Comparison of ENCODE assay signal across 9 mouse cellular contexts in the genomic region with DNA sequence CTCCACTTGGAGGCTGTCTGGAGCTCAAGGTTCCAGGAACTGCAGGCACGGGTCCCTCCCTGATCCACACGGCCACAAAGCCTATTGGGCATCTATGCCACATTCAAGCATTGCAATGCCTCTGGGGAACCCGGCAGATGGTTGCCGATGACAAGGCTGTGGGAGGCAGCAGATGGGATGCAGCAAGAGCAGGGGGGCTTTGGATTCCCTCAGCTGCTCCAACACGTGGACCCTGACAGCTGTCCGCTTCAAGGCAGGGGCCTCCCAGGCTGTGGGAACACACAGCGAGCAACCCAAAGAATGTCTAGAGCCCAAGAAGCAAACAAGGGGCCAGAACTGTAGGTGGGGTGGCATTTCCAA.
DNase-seq lines count a peak whose midpoint lies in the region; TF ChIP-seq lines count a peak whose summit lies in the region.
"Had no signal": no experiment of that assay in that cellular context is flagged by ENCODE, and none has a peak within 500 bp of the region (broad histone marks: within the 10 kb centered on the region; RNA-seq: fewer than 3 reads in every experiment).

No protein-coding gene starts in this region.

- no peaks in the 10 kb centered on the region for H3K36me3 ChIP-seq in heart, adult 2 months (ENCODE audit: control insufficient read depth, insufficient read depth, low read length)
- H3K36me3 ChIP-seq in thymus, adult 2 months (ENCODE audit: control insufficient read depth, insufficient read depth, low read length) = no peaks in the 10 kb centered on the region

- no peak for TF ChIP-seq CTCF in cerebellum, adult 2 months (IDR thresholded peaks at IDR 0.05; ENCODE audit: borderline replicate concordance, insufficient read depth, low read depth, low read length)
- no peak for TF ChIP-seq CTCF in lung, adult 2 months (IDR thresholded peaks at IDR 0.05; ENCODE audit: insufficient read depth, low read length)
- TF ChIP-seq CTCF in heart, adult 2 months (IDR thresholded peaks at IDR 0.05) = no peak
- no peak for TF ChIP-seq CTCF in thymus, adult 2 months (IDR thresholded peaks at IDR 0.05; ENCODE audit: borderline replicate concordance, control insufficient read depth, extremely low read depth, insufficient read depth, low read length, poor library complexity)

- 30% methylated on average over 7 of the region's 7 CpGs for WGBS in cerebellum, adult 2 months
- 63% methylated on average over 7 of the region's 7 CpGs for WGBS in lung, adult 2 months
- 78% methylated on average over 7 of the region's 7 CpGs for WGBS in heart, adult 2 months
- 86% methylated on average over 7 of the region's 7 CpGs for WGBS in thymus, adult 2 months

- H3K9ac ChIP-seq in heart, adult 2 months (ENCODE audit: low read depth, low read length) = no peak overlapping the region

- intact Hi-C loops in left cerebral cortex, postnatal 10 days (cut with DNase I) = no loop called here
- intact Hi-C loops in heart, adult 2 months (cut with DNase I) = no loop called here

- H3K4me3 ChIP-seq in cerebellum, adult 2 months (replicated peaks; ENCODE audit: insufficient read depth, low read depth, low read length) = no peak overlapping the region
- no peak overlapping the region for H3K4me3 ChIP-seq in lung, adult 2 months (replicated peaks; ENCODE audit: extremely low read depth, low read depth, low read length)
- no peak overlapping the region for H3K4me3 ChIP-seq in heart, adult 2 months
- no peak overlapping the region for H3K4me3 ChIP-seq in thymus, adult 2 months (ENCODE audit: control insufficient read depth, insufficient read depth, low read length)

- no peaks in the 10 kb centered on the region for H3K27me3 ChIP-seq in cerebellum, adult 2 months (ENCODE audit: control insufficient read depth, insufficient read depth, low read length)
- H3K27me3 ChIP-seq in heart, adult 2 months (ENCODE audit: control insufficient read depth, insufficient read depth, low read length) = no peaks in the 10 kb centered on the region
- no peaks in the 10 kb centered on the region for H3K27me3 ChIP-seq in thymus, adult 2 months (ENCODE audit: control insufficient read depth, insufficient read depth, low read length)

- no peak overlapping the region for H3K27ac ChIP-seq in cerebellum, adult 2 months (ENCODE audit: insufficient read depth, low read length)
- no peak overlapping the region for H3K27ac ChIP-seq in heart, adult 2 months
- H3K27ac ChIP-seq in thymus, adult 2 months (ENCODE audit: control insufficient read depth, insufficient read depth, low read length) = no peak overlapping the region

- H3K79me2 ChIP-seq in heart, adult 2 months (replicated peaks; ENCODE audit: control insufficient read depth, insufficient read depth, low read length) = no peaks in the 10 kb centered on the region

- DNase-seq in cerebellum, adult 2 months = peak; percentile 34 to 41
- no peak for DNase-seq in cerebellum, postnatal 36 days
- DNase-seq in frontal cortex, postnatal 36 days (ENCODE audit: low spot score in 2 of 2) = peak; percentile 79 to 90
- peak; percentile 67 to 77 for DNase-seq in left cerebral cortex, postnatal 10 days (ENCODE audit: extremely low spot score in 1 of 2, low spot score in 2 of 2)
- peak; percentile 93 for DNase-seq in retina, postnatal 1 day
- DNase-seq in lung, adult 2 months = no peak
- no peak for DNase-seq in heart, adult 2 months
- no peak for DNase-seq in thymus, adult 2 months
- DNase-seq: adrenal gland, adult 8-10 months had no signal

- no peak for TF ChIP-seq EP300 in heart, adult 2 months (IDR thresholded peaks at IDR 0.05; ENCODE audit: insufficient read depth, low read depth, low read length)

- peaks cover 7% of the 10 kb centered on the region for H3K4me1 ChIP-seq in cerebellum, adult 2 months (ENCODE audit: control insufficient read depth, insufficient read depth, low read length)
- no peaks in the 10 kb centered on the region for H3K4me1 ChIP-seq in lung, adult 2 months (ENCODE audit: control insufficient read depth, insufficient read depth, low read length)
- H3K4me1 ChIP-seq in heart, adult 2 months (ENCODE audit: control insufficient read depth, insufficient read depth, low read length) = no peaks in the 10 kb centered on the region
- H3K4me1 ChIP-seq in thymus, adult 2 months (replicated peaks; ENCODE audit: control insufficient read depth, insufficient read depth, low read length) = no peaks in the 10 kb centered on the region

- TF ChIP-seq POLR2A in cerebellum, adult 2 months (IDR thresholded peaks at IDR 0.05; ENCODE audit: borderline replicate concordance, insufficient read depth, low read length) = no peak
- no peak for TF ChIP-seq POLR2A in lung, adult 2 months (IDR thresholded peaks at IDR 0.05; ENCODE audit: borderline replicate concordance, extremely low read depth, low read depth, low read length)
- TF ChIP-seq POLR2A in heart, adult 2 months (IDR thresholded peaks at IDR 0.05; ENCODE audit: insufficient read depth, low read depth, low read length) = no peak
- TF ChIP-seq POLR2A in thymus, adult 2 months (IDR thresholded peaks at IDR 0.05; ENCODE audit: control insufficient read depth, extremely low read depth, insufficient read depth, low read length, poor library complexity) = no peak

Comparison
In these comparisons a context has a peak if more than half of its experiments do, and no peak if none do; other contexts are left out.
1. DNase-seq: peak in cerebellum, adult 2 months (2 of 2), frontal cortex, postnatal 36 days (2 of 2), left cerebral cortex, postnatal 10 days (2 of 2) and retina, postnatal 1 day (single experiment); none in cerebellum, postnatal 36 days (0 of 2), lung, adult 2 months (single experiment), heart, adult 2 months (0 of 2) and thymus, adult 2 months (single experiment).